Mouse (Mus musculus) limb, embryonic 15.5 days (tissue): Measurements from ENCODE around the gene Lrg1. TPM values are rescaled to one million over a fixed set of nuclear protein-coding genes. Genes with fewer than 3 reads are reported as not detected.

Experiments
- ATAC-seq: fragments of 200-750 bp; cut with Nextera tagmentation; 2 replicates; pipeline ENCODE4 v1.8.0; 2017; ENCODE audit warnings: low read depth, moderate TSS enrichment; ENCODE audit not compliant: insufficient number of reproducible peaks, low FRiP score, low TSS enrichment
- H3K27ac ChIP-seq: fragments of 300-500 bp; sonication (generic); 2 replicates; pipeline ENCODE4 v1.5.1; 2015; ENCODE audit warnings: moderate library complexity, mild to moderate bottlenecking, inconsistent platforms
- H3K27me3 ChIP-seq: fragments of 300-500 bp; sonication (generic); 2 replicates; pipeline ENCODE4 v1.6.1; 2015; ENCODE audit warnings: inconsistent platforms
- H3K36me3 ChIP-seq: fragments of 300-500 bp; sonication (generic); 2 replicates; pipeline ENCODE4 v1.6.1; 2015; ENCODE audit warnings: inconsistent platforms
- H3K4me1 ChIP-seq: fragments of 300-500 bp; sonication (generic); 2 replicates; pipeline ENCODE4 v1.6.1; 2015; ENCODE audit warnings: inconsistent platforms
- H3K4me2 ChIP-seq: fragments of 300-500 bp; sonication (generic); 2 replicates; pipeline ENCODE4 v1.6.1; 2015; ENCODE audit warnings: mild to moderate bottlenecking, inconsistent platforms
- H3K4me3 ChIP-seq: fragments of 300-500 bp; sonication (generic); 2 replicates; pipeline ENCODE4 v1.5.1; 2015; ENCODE audit warnings: mild to moderate bottlenecking, inconsistent platforms
- H3K9ac ChIP-seq: fragments of 300-500 bp; sonication (generic); 2 replicates; pipeline ENCODE4 v1.6.1; 2015; ENCODE audit warnings: inconsistent platforms
- H3K9me3 ChIP-seq: fragments of 300-500 bp; sonication (generic); 2 replicates; pipeline ENCODE4 v1.6.1; 2016; ENCODE audit warnings: inconsistent platforms
- WGBS: fragments of 180-500 bp; shearing (Covaris S2); methylation state at CpG from one replicate; pipeline ENCODE4 v1.1.7; 2015; 5-methylcytosine and 5-hydroxymethylcytosine counted together
- polyA plus RNA-seq: library from polyadenylated mRNA; unstranded; fragments of >200 nt; fragmentation: Nextera tagmentation; extraction: Ambion mirVana; gene quantifications from 2 replicates; pipeline ENCODE4 v1.2.1, GENCODE M21; 2015

Gene Lrg1
- 0.55 and 1.7 TPM in 2 replicates for polyA plus RNA-seq

- no peak for ATAC-seq
- H3K4me1 ChIP-seq: peaks cover 28% of the 10 kb centered on the region
- 54% methylated on average over 2 of the region's 2 CpGs for WGBS
These were observed at the start of gene Lrg1 for GRCm38 (mm10) chr17:56121826-56122225. Lrg1 (minus strand) TSS chr17:56122001.

GRCm38 (mm10) chr17:56171456-56171855, 49.7 kb upstream of the Lrg1 start:
- peaks cover 31% of the 10 kb centered on the region for H3K36me3 ChIP-seq
- no peak overlapping the region for H3K9ac ChIP-seq
- WGBS: 80% methylated on average over 9 of the region's 9 CpGs
- H3K9me3 ChIP-seq: no peaks in the 10 kb centered on the region
- H3K27ac ChIP-seq: no peak overlapping the region
- H3K4me1 ChIP-seq: no peaks in the 10 kb centered on the region
- no peaks in the 10 kb centered on the region for H3K27me3 ChIP-seq
- H3K4me3 ChIP-seq: no peak overlapping the region
- no peak overlapping the region for H3K4me2 ChIP-seq
- no peak for ATAC-seq

More at GRCm38 (mm10) chr17:56121826-56122225, at the start of gene Lrg1:
- Histone ChIP-seq H3K9ac (no peak within 1 kb of the TSS), H3K4me2 (no peak within 1 kb of the TSS), H3K36me3 (no peaks in the 10 kb centered on the region), H3K4me3 (no peak within 1 kb of the TSS), H3K27ac (no peak within 1 kb of the TSS), H3K27me3 (peaks cover 91% of the 10 kb centered on the region), H3K9me3 (peaks cover 12% of the 10 kb centered on the region; the same call in 1 of the 2 replicates)

GRCm38 (mm10) chr17:56170636-56171035, 48.8 kb upstream of the Lrg1 start:
- no peak for ATAC-seq
- H3K4me3 ChIP-seq: no peak overlapping the region
- H3K27me3 ChIP-seq: no peaks in the 10 kb centered on the region
- peaks cover 24% of the 10 kb centered on the region for H3K36me3 ChIP-seq
- no peaks in the 10 kb centered on the region; the same call in 1 of the 2 replicates for H3K4me1 ChIP-seq
- H3K9me3 ChIP-seq: no peaks in the 10 kb centered on the region
- H3K27ac ChIP-seq: no peak overlapping the region
- no peak overlapping the region for H3K4me2 ChIP-seq
- 72% methylated on average over 10 of the region's 10 CpGs for WGBS
- H3K9ac ChIP-seq: no peak overlapping the region

GRCm38 (mm10) chr17:56169830-56170229, 48.0 kb upstream of the Lrg1 start:
- Histone ChIP-seq H3K4me2 (no peak overlapping the region), H3K9ac (no peak overlapping the region), H3K36me3 (peaks cover 16% of the 10 kb centered on the region; the same call in 1 of the 2 replicates), H3K4me3 (no peak overlapping the region), H3K4me1 (peaks cover 3% of the 10 kb centered on the region; the same call in 1 of the 2 replicates), H3K27me3 (no peaks in the 10 kb centered on the region), H3K27ac (0 out of 2 replicates have a peak overlapping the region, but pooled peaks have one; percentile 24), H3K9me3 (no peaks in the 10 kb centered on the region)
- ATAC-seq: no peak
- WGBS: 73% methylated on average over 6 of the region's 6 CpGs

GRCm38 (mm10) chr17:56165671-56166070, 43.9 kb upstream of the Lrg1 start:
- Histone ChIP-seq H3K27me3 (peaks cover 3% of the 10 kb centered on the region; the same call in 1 of the 2 replicates), H3K4me1 (peaks cover 22% of the 10 kb centered on the region), H3K36me3 (no peaks in the 10 kb centered on the region), H3K4me3 (no peak overlapping the region), H3K9ac (no peak overlapping the region), H3K4me2 (no peak overlapping the region), H3K9me3 (no peaks in the 10 kb centered on the region), H3K27ac (no peak overlapping the region)
- no peak for ATAC-seq
- WGBS: 60% methylated on average over 11 of the region's 11 CpGs

GRCm38 (mm10) chr17:56164510-56164909, 42.7 kb upstream of the Lrg1 start:
- Histone ChIP-seq H3K27me3 (peaks cover 4% of the 10 kb centered on the region; the same call in 1 of the 2 replicates), H3K27ac (no peak overlapping the region), H3K4me1 (peaks cover 22% of the 10 kb centered on the region), H3K4me2 (no peak overlapping the region), H3K9ac (no peak overlapping the region), H3K4me3 (no peak overlapping the region), H3K9me3 (no peaks in the 10 kb centered on the region), H3K36me3 (no peaks in the 10 kb centered on the region)
- ATAC-seq: no peak
- 72% methylated on average over 3 of the region's 3 CpGs for WGBS

- H3K9ac ChIP-seq: no peak overlapping the region
- no peaks in the 10 kb centered on the region for H3K9me3 ChIP-seq
- 77% methylated on average over 6 of the region's 6 CpGs for WGBS
- no peak overlapping the region for H3K27ac ChIP-seq
- H3K4me1 ChIP-seq: peaks cover 22% of the 10 kb centered on the region
- no peak for ATAC-seq
- H3K36me3 ChIP-seq: no peaks in the 10 kb centered on the region
- peak overlapping the region; percentile 48; the same call in 1 of the 2 replicates for H3K4me3 ChIP-seq
- H3K27me3 ChIP-seq: peaks cover 11% of the 10 kb centered on the region
- peak overlapping the region; percentile 81 for H3K4me2 ChIP-seq
These were observed 41.8 kb upstream of the Lrg1 start for GRCm38 (mm10) chr17:56163523-56164102.

- H3K4me2 ChIP-seq: peak within 1 kb of the TSS; percentile 81
- peak within 1 kb of the TSS; percentile 48 for H3K4me3 ChIP-seq
- H3K27ac ChIP-seq: no peak within 1 kb of the TSS; the same call in 1 of the 2 replicates
- peak; percentile 95 for ATAC-seq
- H3K27me3 ChIP-seq: peaks cover 24% of the 10 kb centered on the region
- no peaks in the 10 kb centered on the region for H3K9me3 ChIP-seq
- peaks cover 22% of the 10 kb centered on the region for H3K4me1 ChIP-seq
- WGBS: under 1% methylated on average over 30 of the region's 30 CpGs
- H3K36me3 ChIP-seq: no peaks in the 10 kb centered on the region
- peak within 1 kb of the TSS; percentile 35 for H3K9ac ChIP-seq
These were observed 40.5 kb upstream of the Lrg1 start, which contains the start of gene Tnfaip8l1 for GRCm38 (mm10) chr17:56162231-56162774. Tnfaip8l1 (plus strand) TSS chr17:56162477.

GRCm38 (mm10) chr17:56159729-56160128, 37.9 kb upstream of the Lrg1 start:
- H3K27me3 ChIP-seq: peaks cover 40% of the 10 kb centered on the region
- H3K36me3 ChIP-seq: no peaks in the 10 kb centered on the region
- H3K9me3 ChIP-seq: no peaks in the 10 kb centered on the region
- no peak overlapping the region for H3K27ac ChIP-seq
- ATAC-seq: no peak
- peaks cover 19% of the 10 kb centered on the region for H3K4me1 ChIP-seq
- WGBS: 3% methylated on average over 9 of the region's 9 CpGs
- H3K9ac ChIP-seq: no peak overlapping the region
- no peak overlapping the region for H3K4me3 ChIP-seq
- H3K4me2 ChIP-seq: no peak overlapping the region

GRCm38 (mm10) chr17:56153643-56154042, 31.8 kb upstream of the Lrg1 start:
- H3K4me1 ChIP-seq: peaks cover 8% of the 10 kb centered on the region; the same call in 1 of the 2 replicates
- 32% methylated on average over 9 of the region's 9 CpGs for WGBS
- H3K9ac ChIP-seq: no peak overlapping the region
- no peak overlapping the region for H3K27ac ChIP-seq
- H3K4me2 ChIP-seq: no peak overlapping the region
- ATAC-seq: peak; percentile 8; the same call in 1 of the 2 replicates
- peaks cover 71% of the 10 kb centered on the region for H3K27me3 ChIP-seq
- no peak overlapping the region for H3K4me3 ChIP-seq
- no peaks in the 10 kb centered on the region for H3K36me3 ChIP-seq
- H3K9me3 ChIP-seq: no peaks in the 10 kb centered on the region

GRCm38 (mm10) chr17:56149897-56150296, 28.1 kb upstream of the Lrg1 start:
- no peak for ATAC-seq
- H3K27me3 ChIP-seq: peaks cover 80% of the 10 kb centered on the region
- WGBS: 43% methylated on average over 2 of the region's 2 CpGs
- H3K27ac ChIP-seq: no peak overlapping the region
- no peaks in the 10 kb centered on the region for H3K9me3 ChIP-seq
- H3K36me3 ChIP-seq: no peaks in the 10 kb centered on the region
- H3K9ac ChIP-seq: no peak overlapping the region
- H3K4me3 ChIP-seq: no peak overlapping the region
- no peak overlapping the region for H3K4me2 ChIP-seq
- H3K4me1 ChIP-seq: peaks cover 10% of the 10 kb centered on the region; the same call in 1 of the 2 replicates
